Mouse (Mus musculus): ENCODE results near the gene Kri1. TPM values are rescaled to one million over a fixed set of nuclear protein-coding genes. Genes with fewer than 3 reads are reported as not detected.

Kri1 gene
- polyA plus RNA-seq, 2 experiments: 13.7 to 43.2 TPM

DNA sequence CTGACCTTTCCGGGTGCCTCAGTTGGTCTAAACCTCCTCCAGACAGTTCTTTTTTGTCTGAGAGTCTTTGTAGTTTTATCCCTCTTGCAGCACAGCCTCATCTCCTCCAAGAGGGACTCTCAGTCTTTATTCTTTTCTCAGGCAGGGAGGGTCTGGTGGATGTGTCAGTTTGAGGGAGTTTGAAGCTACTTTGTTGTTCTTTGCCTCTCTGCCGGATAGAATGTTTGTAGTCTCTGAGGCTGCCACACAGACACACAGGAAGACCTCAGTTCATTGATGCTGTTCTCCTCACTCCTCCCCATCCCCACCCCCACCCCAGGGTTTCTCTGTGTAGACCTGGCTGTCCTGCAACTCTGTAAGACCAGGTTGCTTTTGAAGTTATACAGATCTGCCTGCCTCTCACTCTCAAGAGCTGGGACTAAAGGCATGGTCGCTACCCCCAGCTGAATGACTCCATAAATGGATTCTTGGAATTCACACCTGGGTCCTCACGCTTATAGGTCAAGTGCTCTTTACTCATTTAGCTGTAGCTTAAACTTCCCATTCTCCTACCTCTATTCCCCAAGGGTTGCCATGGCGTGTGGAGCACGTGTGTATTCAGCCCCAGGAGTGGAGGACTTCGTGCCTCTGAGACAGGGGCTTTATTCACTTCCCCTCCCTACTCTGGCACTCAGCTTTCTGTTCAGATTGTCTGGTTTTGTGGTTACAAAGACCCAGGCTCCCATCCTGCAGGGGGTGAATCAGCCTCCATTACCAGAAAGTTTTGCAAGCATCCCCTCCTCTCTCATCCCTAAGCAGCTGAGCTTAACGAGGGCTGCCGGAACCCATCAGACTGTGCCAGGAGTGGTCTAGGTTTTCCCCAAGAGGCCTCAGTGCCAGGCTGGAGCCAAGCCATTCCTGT, 44.6 kb upstream of the Kri1 start:
- TF ChIP-seq POLR2A (IDR thresholded peaks at IDR 0.05; ENCODE audit: borderline replicate concordance, extremely low read depth, insufficient read depth, insufficient read length): no peak
- peaks cover 4% of the 10 kb centered on the region; the same call in 1 of the 2 replicates for H3K4me1 ChIP-seq (ENCODE audit: control insufficient read depth, insufficient read depth, low read length)
- 0 out of 2 replicates have a peak overlapping the region, but pooled peaks have one; percentile 16 for H3K9ac ChIP-seq (ENCODE audit: low read depth, low read length, severe bottlenecking)
- H3K4me3 ChIP-seq (replicated peaks; ENCODE audit: low read length): no peak overlapping the region
- H3K4me2 ChIP-seq (replicated peaks; ENCODE audit: low read depth, low read length, severe bottlenecking): no peak overlapping the region
- no peaks in the 10 kb centered on the region for H3K27me3 ChIP-seq (ENCODE audit: control insufficient read depth, insufficient read depth, low read length)
- WGBS: 34% methylated on average over 9 of the region's 9 CpGs
- H3K9me3 ChIP-seq (ENCODE audit: control insufficient read depth, low read length): no peaks in the 10 kb centered on the region; the same call in 1 of the 2 replicates
- no peak for DNase-seq (ENCODE audit: low spot score)
- no peak overlapping the region for H3K27ac ChIP-seq (replicated peaks; ENCODE audit: low read depth, low read length)
- ATAC-seq (ENCODE audit: low FRiP score, low read depth): no peak
- no peaks in the 10 kb centered on the region for H3K36me3 ChIP-seq (ENCODE audit: control insufficient read depth, insufficient read depth, low read length)

DNA sequence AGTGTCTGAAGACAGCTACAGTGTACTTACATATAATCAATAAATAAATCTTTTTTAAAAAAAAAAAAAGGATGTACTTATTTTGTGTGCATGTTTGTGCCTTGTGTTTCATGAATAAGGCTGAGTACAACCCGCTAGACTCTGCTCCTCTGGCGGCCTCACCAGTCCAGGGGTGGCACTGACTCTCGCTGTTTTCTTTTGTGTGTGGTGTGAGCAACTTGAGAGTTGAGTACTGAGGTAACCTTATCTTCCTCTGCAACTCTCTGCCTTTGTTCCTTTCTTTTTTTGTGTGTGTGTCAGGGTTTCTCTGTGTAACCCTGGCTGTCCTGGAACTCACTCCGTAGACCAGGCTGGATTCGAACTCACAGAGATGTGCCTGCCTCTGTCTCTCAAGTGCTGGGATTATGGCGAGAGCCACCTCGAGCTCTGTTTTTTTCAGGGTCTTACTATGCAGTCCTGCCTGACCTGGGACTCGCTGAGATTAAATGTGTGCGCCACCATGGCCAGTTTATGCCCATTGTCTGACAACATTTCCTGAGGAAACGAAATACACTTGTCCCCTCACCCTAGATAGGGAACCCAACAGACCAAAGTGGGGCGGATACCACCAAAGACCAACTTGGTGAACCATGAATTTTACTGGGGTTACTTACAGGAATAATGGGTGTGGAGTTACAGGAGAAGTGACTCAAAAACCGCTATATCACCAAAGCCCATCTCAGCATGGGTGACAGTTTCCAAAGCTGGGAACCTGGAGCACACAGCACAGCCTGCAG, 43.8 kb upstream of the Kri1 start:
- peaks cover 3% of the 10 kb centered on the region; the same call in 1 of the 2 replicates for H3K4me1 ChIP-seq (ENCODE audit: control insufficient read depth, insufficient read depth, low read length)
- TF ChIP-seq POLR2A (IDR thresholded peaks at IDR 0.05; ENCODE audit: borderline replicate concordance, extremely low read depth, insufficient read depth, insufficient read length): no peak
- H3K9me3 ChIP-seq (ENCODE audit: control insufficient read depth, low read length): no peaks in the 10 kb centered on the region; the same call in 1 of the 2 replicates
- DNase-seq (ENCODE audit: low spot score) (no peak), ATAC-seq (ENCODE audit: low FRiP score, low read depth) (no peak)
- WGBS: 89% methylated on average over 12 of the region's 12 CpGs
- H3K27me3 ChIP-seq (ENCODE audit: control insufficient read depth, insufficient read depth, low read length): no peaks in the 10 kb centered on the region
- 0 out of 2 replicates have a peak, but pooled peaks cover under 1% of the 10 kb centered on the region for H3K36me3 ChIP-seq (ENCODE audit: control insufficient read depth, insufficient read depth, low read length)
- no peak overlapping the region for H3K4me3 ChIP-seq (replicated peaks; ENCODE audit: low read length)
- H3K9ac ChIP-seq (ENCODE audit: low read depth, low read length, severe bottlenecking): no peak overlapping the region
- no peak overlapping the region for H3K4me2 ChIP-seq (replicated peaks; ENCODE audit: low read depth, low read length, severe bottlenecking)
- H3K27ac ChIP-seq (replicated peaks; ENCODE audit: low read depth, low read length): no peak overlapping the region

DNA sequence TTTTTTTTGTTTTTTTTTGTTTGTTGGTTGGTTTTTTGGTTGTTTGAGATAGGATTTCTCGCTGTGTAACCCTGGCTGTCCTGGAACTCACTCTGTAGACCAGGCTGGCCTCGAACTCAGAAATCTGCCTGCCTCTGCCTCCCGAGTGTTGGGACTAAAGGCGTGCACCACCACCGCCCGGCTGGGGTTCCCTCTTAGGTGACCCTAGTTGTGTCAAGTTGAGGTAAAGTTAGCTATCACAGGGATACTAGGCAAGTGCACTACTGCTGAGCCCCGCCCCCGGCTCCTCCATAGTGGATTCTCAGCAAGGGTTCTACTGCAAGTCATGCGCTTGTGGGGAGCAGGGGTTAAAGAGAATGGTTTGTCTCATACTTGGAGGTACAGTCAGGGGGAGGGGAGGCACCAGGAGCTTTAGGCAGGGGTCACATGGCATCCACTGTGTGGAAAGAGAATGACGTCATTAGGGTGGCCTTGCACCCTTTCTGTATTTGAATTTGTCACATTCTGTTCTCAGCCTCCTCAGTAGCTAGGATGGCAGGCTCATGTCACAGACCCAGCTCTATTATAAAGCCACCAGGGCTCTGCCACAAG, 42.0 kb upstream of the Kri1 start:
- Histone ChIP-seq H3K27me3 (ENCODE audit: control insufficient read depth, insufficient read depth, low read length) (no peaks in the 10 kb centered on the region), H3K9me3 (ENCODE audit: control insufficient read depth, low read length) (no peaks in the 10 kb centered on the region; the same call in 1 of the 2 replicates), H3K4me3 (replicated peaks; ENCODE audit: low read length) (no peak overlapping the region), H3K4me1 (ENCODE audit: control insufficient read depth, insufficient read depth, low read length) (peaks cover 3% of the 10 kb centered on the region; the same call in 1 of the 2 replicates), H3K36me3 (ENCODE audit: control insufficient read depth, insufficient read depth, low read length) (0 out of 2 replicates have a peak, but pooled peaks cover 3% of the 10 kb centered on the region), H3K27ac (replicated peaks; ENCODE audit: low read depth, low read length) (no peak overlapping the region), H3K4me2 (replicated peaks; ENCODE audit: low read depth, low read length, severe bottlenecking) (no peak overlapping the region), H3K9ac (ENCODE audit: low read depth, low read length, severe bottlenecking) (no peak overlapping the region)
- ATAC-seq (ENCODE audit: low FRiP score, low read depth) (no peak), DNase-seq (ENCODE audit: low spot score) (no peak)
- TF ChIP-seq POLR2A (IDR thresholded peaks at IDR 0.05; ENCODE audit: borderline replicate concordance, extremely low read depth, insufficient read depth, insufficient read length): no peak
- WGBS: 89% methylated on average over 10 of the region's 10 CpGs

GRCm38 (mm10) chr9:21329041-21329440, 41.3 kb upstream of the Kri1 start:
- peaks cover 3% of the 10 kb centered on the region; the same call in 1 of the 2 replicates for H3K4me1 ChIP-seq (ENCODE audit: control insufficient read depth, insufficient read depth, low read length)
- DNase-seq (ENCODE audit: low spot score) (no peak), ATAC-seq (ENCODE audit: low FRiP score, low read depth) (no peak)
- H3K4me3 ChIP-seq (replicated peaks; ENCODE audit: low read length): no peak overlapping the region
- no peaks in the 10 kb centered on the region for H3K27me3 ChIP-seq (ENCODE audit: control insufficient read depth, insufficient read depth, low read length)
- no peaks in the 10 kb centered on the region; the same call in 1 of the 2 replicates for H3K9me3 ChIP-seq (ENCODE audit: control insufficient read depth, low read length)
- no peak for TF ChIP-seq POLR2A (IDR thresholded peaks at IDR 0.05; ENCODE audit: borderline replicate concordance, extremely low read depth, insufficient read depth, insufficient read length)
- no peak overlapping the region for H3K4me2 ChIP-seq (replicated peaks; ENCODE audit: low read depth, low read length, severe bottlenecking)
- 84% methylated on average over 2 of the region's 5 CpGs for WGBS
- H3K36me3 ChIP-seq (ENCODE audit: control insufficient read depth, insufficient read depth, low read length): 0 out of 2 replicates have a peak, but pooled peaks cover 6% of the 10 kb centered on the region
- H3K9ac ChIP-seq (ENCODE audit: low read depth, low read length, severe bottlenecking): no peak overlapping the region
- no peak overlapping the region for H3K27ac ChIP-seq (replicated peaks; ENCODE audit: low read depth, low read length)

DNA sequence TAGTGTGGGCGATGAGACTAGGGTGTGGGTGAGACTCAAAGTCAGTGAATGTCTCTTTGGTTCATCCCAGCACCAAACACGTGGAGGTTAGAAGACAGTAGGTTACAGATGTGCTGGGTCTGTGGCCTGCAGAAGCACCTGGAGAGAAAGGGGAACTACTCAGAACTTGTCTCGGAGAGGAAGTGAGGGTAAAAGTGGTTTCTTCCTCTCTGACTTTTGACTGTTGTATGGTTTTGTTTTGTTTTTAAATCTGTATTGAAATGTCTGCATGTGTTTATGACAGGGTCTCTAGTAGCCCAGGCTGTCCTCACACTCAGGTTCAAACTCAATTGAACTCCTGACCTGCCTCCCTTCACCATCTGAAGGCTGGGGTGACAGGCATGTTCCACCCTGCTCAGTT, 40.3 kb upstream of the Kri1 start:
- no peak for TF ChIP-seq POLR2A (IDR thresholded peaks at IDR 0.05; ENCODE audit: borderline replicate concordance, extremely low read depth, insufficient read depth, insufficient read length)
- no peak overlapping the region for H3K9ac ChIP-seq (ENCODE audit: low read depth, low read length, severe bottlenecking)
- H3K36me3 ChIP-seq (ENCODE audit: control insufficient read depth, insufficient read depth, low read length): 0 out of 2 replicates have a peak, but pooled peaks cover 6% of the 10 kb centered on the region
- H3K4me3 ChIP-seq (replicated peaks; ENCODE audit: low read length): no peak overlapping the region
- H3K4me1 ChIP-seq (ENCODE audit: control insufficient read depth, insufficient read depth, low read length): peaks cover 3% of the 10 kb centered on the region; the same call in 1 of the 2 replicates
- H3K27me3 ChIP-seq (ENCODE audit: control insufficient read depth, insufficient read depth, low read length): no peaks in the 10 kb centered on the region
- ATAC-seq (ENCODE audit: low FRiP score, low read depth): no peak
- no peak overlapping the region for H3K4me2 ChIP-seq (replicated peaks; ENCODE audit: low read depth, low read length, severe bottlenecking)
- 77% methylated on average over 3 of the region's 3 CpGs for WGBS
- no peaks in the 10 kb centered on the region; the same call in 1 of the 2 replicates for H3K9me3 ChIP-seq (ENCODE audit: control insufficient read depth, low read length)
- DNase-seq (ENCODE audit: low spot score): no peak
- no peak overlapping the region for H3K27ac ChIP-seq (replicated peaks; ENCODE audit: low read depth, low read length)

Measured in limb, embryonic 14.5 days (tissue).